Mouse (Mus musculus) liver, embryonic 12.5 days (tissue): ENCODE measurements around the gene Spam1. TPM values are rescaled to one million over a fixed set of nuclear protein-coding genes. Genes with fewer than 3 reads are reported as not detected.

Source experiments
- ATAC-seq: fragments of 200-750 bp; cut with Nextera tagmentation; 2 replicates; pipeline ENCODE4 v1.8.0; 2017; ENCODE audit warnings: moderate number of reproducible peaks, mild to moderate bottlenecking, moderate library complexity
- H3K27ac ChIP-seq: fragments of 300-500 bp; sonication (generic); 2 replicates; pipeline ENCODE4 v1.5.1; 2016; ENCODE audit warnings: mild to moderate bottlenecking
- H3K27me3 ChIP-seq: fragments of 300-500 bp; sonication (generic); replicated peaks from 2 replicates; pipeline ENCODE4 v1.6.1; 2016; ENCODE audit warnings: mild to moderate bottlenecking, moderate library complexity
- H3K36me3 ChIP-seq: fragments of 300-500 bp; sonication (generic); 2 replicates; pipeline ENCODE4 v1.6.1; 2016; ENCODE audit warnings: mild to moderate bottlenecking, moderate library complexity
- H3K4me1 ChIP-seq: fragments of 300-500 bp; sonication (generic); 2 replicates; pipeline ENCODE4 v1.6.1; 2016
- H3K4me2 ChIP-seq: fragments of 300-500 bp; sonication (generic); 2 replicates; pipeline ENCODE4 v1.6.1; 2016; ENCODE audit warnings: mild to moderate bottlenecking, moderate library complexity
- H3K4me3 ChIP-seq: fragments of 300-500 bp; sonication (generic); 2 replicates; pipeline ENCODE4 v1.5.1; 2016; ENCODE audit warnings: mild to moderate bottlenecking, moderate library complexity
- H3K9ac ChIP-seq: fragments of 300-500 bp; sonication (generic); 2 replicates; pipeline ENCODE4 v1.6.1; 2016; ENCODE audit warnings: mild to moderate bottlenecking, moderate library complexity
- H3K9me3 ChIP-seq: fragments of 300-500 bp; sonication (generic); replicated peaks from 2 replicates; pipeline ENCODE4 v1.6.1; 2016; ENCODE audit warnings: mild to moderate bottlenecking, moderate library complexity
- WGBS: fragments of 180-500 bp; shearing (Covaris S2); methylation state at CpG from one replicate; pipeline ENCODE4 v1.1.7; 2016; ENCODE audit not compliant: insufficient replicate concordance; 5-methylcytosine and 5-hydroxymethylcytosine counted together
- polyA plus RNA-seq: library from polyadenylated mRNA; unstranded; fragments of >200 nt; fragmentation: Nextera tagmentation; extraction: Ambion mirVana; gene quantifications from 2 replicates; pipeline ENCODE4 v1.2.1, GENCODE M21; 2016

Gene Spam1
- not detected in 2 replicates for polyA plus RNA-seq

DNA sequence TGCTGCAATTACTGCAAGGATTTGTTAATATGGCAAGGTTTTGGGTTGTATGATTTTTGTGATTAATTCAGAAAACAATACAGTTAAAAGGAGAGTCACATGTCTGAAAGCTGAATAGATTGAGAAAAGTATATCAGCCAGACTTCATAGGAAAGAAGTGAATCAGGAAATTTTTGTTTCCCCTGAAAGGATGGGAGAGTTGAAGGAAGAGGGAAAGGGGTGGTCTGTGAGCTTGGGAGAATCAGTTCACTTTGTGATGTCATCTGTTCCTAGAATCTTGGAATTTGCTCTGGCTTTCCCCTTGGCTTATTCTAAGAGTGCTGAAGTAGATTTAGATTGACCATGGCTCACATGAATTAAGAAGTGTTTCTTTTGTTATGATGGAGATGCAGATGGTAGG lies at the start of gene Spam1:
Gene Spam1, plus strand, starts transcription at position 301 of the 400 bp plus-strand sequence.
- no peak within 1 kb of the TSS for H3K9ac ChIP-seq
- H3K4me3 ChIP-seq: no peak within 1 kb of the TSS
- no peak for ATAC-seq
- H3K4me1 ChIP-seq: no peaks in the 10 kb centered on the region
- no peak within 1 kb of the TSS for H3K4me2 ChIP-seq
- no peaks in the 10 kb centered on the region for H3K27me3 ChIP-seq
- H3K9me3 ChIP-seq: no peaks in the 10 kb centered on the region
- H3K27ac ChIP-seq: no peak within 1 kb of the TSS
- no peaks in the 10 kb centered on the region for H3K36me3 ChIP-seq

DNA sequence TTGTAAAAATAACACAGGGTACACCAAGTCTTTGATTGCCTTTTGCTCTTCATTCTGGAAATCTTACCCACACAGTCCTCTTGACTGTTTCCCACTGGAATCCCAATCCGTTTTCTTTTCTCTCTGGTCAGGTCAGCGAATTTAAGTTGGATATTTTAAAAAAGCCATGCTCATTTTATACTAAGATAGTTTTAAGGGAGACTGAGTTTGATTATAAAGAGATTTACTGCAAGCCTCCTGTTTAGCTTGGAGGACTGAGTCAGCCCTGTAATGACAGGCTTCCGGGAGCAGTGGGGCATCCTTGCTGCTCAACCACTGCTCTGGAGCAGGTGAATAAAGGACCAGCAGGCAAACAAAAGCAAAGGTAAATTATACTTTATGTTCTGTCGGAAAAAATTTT lies 43.0 kb upstream of the Spam1 start, which contains the start of gene Hyal4:
Gene Hyal4, plus strand, starts transcription at position 301 of the 400 bp plus-strand sequence.
- H3K4me3 ChIP-seq: no peak within 1 kb of the TSS
- H3K4me1 ChIP-seq: no peaks in the 10 kb centered on the region
- no peak within 1 kb of the TSS for H3K27ac ChIP-seq
- no peak for ATAC-seq
- H3K4me2 ChIP-seq: no peak within 1 kb of the TSS
- H3K36me3 ChIP-seq: no peaks in the 10 kb centered on the region
- H3K9ac ChIP-seq: no peak within 1 kb of the TSS
- WGBS: 64% methylated on average over 4 of the region's 4 CpGs
- no peaks in the 10 kb centered on the region for H3K27me3 ChIP-seq
- no peaks in the 10 kb centered on the region for H3K9me3 ChIP-seq

DNA sequence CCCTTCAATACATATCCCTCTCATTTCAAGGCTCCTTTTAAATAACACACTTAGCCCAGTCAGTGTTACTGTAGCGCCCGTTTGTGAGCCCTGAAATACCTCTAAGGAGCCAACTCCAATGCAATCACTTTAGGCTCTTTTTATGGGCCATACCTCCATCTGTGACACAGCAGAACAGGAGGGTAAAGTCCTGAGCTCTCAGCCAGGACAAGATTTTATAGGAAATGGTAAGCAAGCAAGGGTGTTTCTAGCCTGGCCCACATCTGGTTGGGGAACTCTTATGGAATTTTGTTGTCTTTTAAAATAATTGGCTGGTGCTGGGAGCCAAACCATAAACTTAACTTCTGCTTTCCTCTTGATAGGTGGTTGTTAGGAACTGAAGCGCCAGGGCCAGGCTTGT lies 31.7 kb upstream of the Spam1 start:
- Histone ChIP-seq H3K4me2 (no peak overlapping the region), H3K9ac (no peak overlapping the region), H3K9me3 (no peaks in the 10 kb centered on the region), H3K4me1 (no peaks in the 10 kb centered on the region), H3K27me3 (no peaks in the 10 kb centered on the region), H3K4me3 (no peak overlapping the region), H3K27ac (no peak overlapping the region), H3K36me3 (no peaks in the 10 kb centered on the region)
- ATAC-seq: no peak
- 73% methylated on average over 3 of the region's 3 CpGs for WGBS

DNA sequence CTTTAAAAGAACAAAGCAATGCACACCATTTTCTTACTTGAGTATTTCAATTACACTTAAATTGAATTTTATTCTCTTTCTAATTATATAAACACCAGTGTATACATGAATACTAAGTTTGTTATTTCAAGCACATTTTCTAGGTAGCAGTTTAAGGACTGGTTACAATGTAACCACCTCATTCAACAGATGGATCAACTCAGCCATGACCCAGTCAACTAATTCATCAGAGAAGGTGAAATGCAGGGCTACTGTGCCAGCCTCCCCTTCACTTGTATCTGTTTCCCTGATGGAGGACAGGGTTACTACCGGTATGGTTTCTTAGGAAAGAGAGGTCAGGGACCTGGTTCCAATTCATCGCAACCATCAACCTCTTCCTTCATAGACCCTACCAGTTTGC lies 24.7 kb upstream of the Spam1 start:
- no peaks in the 10 kb centered on the region for H3K36me3 ChIP-seq
- H3K9me3 ChIP-seq: no peaks in the 10 kb centered on the region
- H3K9ac ChIP-seq: no peak overlapping the region
- no peak overlapping the region for H3K4me3 ChIP-seq
- no peaks in the 10 kb centered on the region for H3K27me3 ChIP-seq
- no peak overlapping the region for H3K27ac ChIP-seq
- no peaks in the 10 kb centered on the region for H3K4me1 ChIP-seq
- ATAC-seq: no peak
- 70% methylated on average over 2 of the region's 2 CpGs for WGBS
- H3K4me2 ChIP-seq: no peak overlapping the region

DNA sequence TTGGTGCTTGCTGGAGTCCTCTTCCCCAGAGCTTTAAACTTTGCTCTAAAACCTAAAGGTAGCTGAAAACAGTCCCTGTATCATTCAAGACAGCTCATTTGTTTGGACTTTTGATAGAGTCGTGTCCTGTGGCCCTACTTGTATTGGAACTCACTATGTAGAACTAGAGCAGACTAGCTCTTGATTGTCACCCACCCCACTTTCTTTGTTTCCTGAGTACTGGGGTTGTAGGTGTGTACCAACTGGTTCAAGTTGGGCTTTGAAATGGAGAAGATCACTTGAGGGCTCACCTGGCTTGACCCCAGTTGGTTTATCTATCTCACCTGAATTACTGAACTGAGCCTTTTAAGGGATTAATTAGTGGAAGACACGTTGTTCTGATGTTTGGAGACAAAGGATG lies 11.8 kb upstream of the Spam1 start:
- 42% methylated on average over 2 of the region's 2 CpGs for WGBS
- H3K4me2 ChIP-seq: no peak overlapping the region
- no peaks in the 10 kb centered on the region for H3K9me3 ChIP-seq
- H3K4me3 ChIP-seq: no peak overlapping the region
- no peaks in the 10 kb centered on the region for H3K36me3 ChIP-seq
- no peaks in the 10 kb centered on the region for H3K27me3 ChIP-seq
- H3K27ac ChIP-seq: no peak overlapping the region
- H3K4me1 ChIP-seq: no peaks in the 10 kb centered on the region
- no peak overlapping the region for H3K9ac ChIP-seq
- no peak for ATAC-seq

DNA sequence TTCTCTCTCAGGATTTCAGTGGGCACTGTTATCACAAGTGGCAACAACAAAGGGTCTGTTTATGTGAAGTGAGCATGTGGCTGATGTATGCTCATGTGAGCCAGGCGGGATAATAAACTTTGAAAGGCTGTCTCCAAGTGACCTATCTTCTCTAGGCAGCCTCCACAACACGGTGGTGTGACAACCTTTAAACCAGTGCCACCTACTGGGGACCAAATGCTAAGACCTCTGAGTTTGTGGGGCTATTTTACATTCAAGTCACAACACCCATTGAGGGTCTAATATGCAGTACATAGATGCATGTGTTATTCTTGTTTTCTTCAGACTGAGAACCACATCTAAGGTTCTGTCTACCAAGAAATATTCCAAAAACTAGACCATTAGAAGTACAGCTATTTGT lies 31.1 kb downstream of the Spam1 start:
- no peak for ATAC-seq
- H3K36me3 ChIP-seq: no peaks in the 10 kb centered on the region
- 32% methylated on average over 2 of the region's 2 CpGs for WGBS
- no peaks in the 10 kb centered on the region for H3K27me3 ChIP-seq
- H3K27ac ChIP-seq: no peak overlapping the region
- H3K4me1 ChIP-seq: no peaks in the 10 kb centered on the region
- H3K9me3 ChIP-seq: 0 out of 2 replicates have a peak, but pooled peaks cover 4% of the 10 kb centered on the region
- H3K4me3 ChIP-seq: no peak overlapping the region
- no peak overlapping the region for H3K9ac ChIP-seq
- H3K4me2 ChIP-seq: no peak overlapping the region

Other genes starting within 250 kb of the Spam1 start
- gene Lmod2, start 193.4 kb upstream of the Spam1 start, polyA plus RNA-seq: not detected in 2 replicates
- gene Wasl, start 126.2 kb upstream of the Spam1 start, polyA plus RNA-seq: 27.9 and 30.9 TPM in 2 replicates
- gene Hyal6, start 57.9 kb upstream of the Spam1 start, polyA plus RNA-seq: not detected in 2 replicates
- not detected in 2 replicates for gene Hyal4, start 42.9 kb upstream of the Spam1 start, polyA plus RNA-seq
- gene Hyal5, start 66.8 kb downstream of the Spam1 start, polyA plus RNA-seq: not detected in 2 replicates
- gene Tmem229a, start 165.1 kb downstream of the Spam1 start, polyA plus RNA-seq: 0.05 and 0.07 TPM in 2 replicates